Mouse (Mus musculus) c-Kit-positive CD71-positive TER-119-positive erythroid progenitor cells, embryonic 14.5 days (primary cell): ENCODE results near the gene Traf1.

Source experiments
- DNase-seq: peaks from one replicate; pipeline ENCODE4 v3.0.0-alpha.2; 2013; ENCODE audit warnings: low spot score

The Traf1 gene

GRCm38 (mm10) chr2:34961481-34962036, at the start of gene Traf1:
Gene Traf1 (minus strand): TSS chr2:34961772.
- no peak for DNase-seq

- no peak for DNase-seq
These were observed 37.4 kb upstream of the Traf1 start for GRCm38 (mm10) chr2:34998956-34999355.

- no peak for DNase-seq
These were observed 34.9 kb upstream of the Traf1 start for GRCm38 (mm10) chr2:34996506-34996905.

GRCm38 (mm10) chr2:34993696-34994356, 32.3 kb upstream of the Traf1 start:
- no peak for DNase-seq

GRCm38 (mm10) chr2:34992729-34993695, 31.4 kb upstream of the Traf1 start:
- no peak for DNase-seq

GRCm38 (mm10) chr2:34991966-34992365, 30.4 kb upstream of the Traf1 start:
- no peak for DNase-seq

- DNase-seq: no peak
These were observed 28.2 kb upstream of the Traf1 start for GRCm38 (mm10) chr2:34989749-34990148.

- DNase-seq: no peak
These were observed 26.0 kb upstream of the Traf1 start for GRCm38 (mm10) chr2:34987595-34987994.

GRCm38 (mm10) chr2:34984885-34985284, 23.3 kb upstream of the Traf1 start:
- DNase-seq: no peak

GRCm38 (mm10) chr2:34982906-34983698, 21.5 kb upstream of the Traf1 start:
- DNase-seq: no peak

- DNase-seq: no peak
These were observed 20.6 kb upstream of the Traf1 start for GRCm38 (mm10) chr2:34982096-34982724.

GRCm38 (mm10) chr2:34979459-34980011, 18.0 kb upstream of the Traf1 start:
- DNase-seq: no peak

GRCm38 (mm10) chr2:34978226-34978625, 16.7 kb upstream of the Traf1 start:
- DNase-seq: no peak

- DNase-seq: peak; percentile 12
These were observed 15.5 kb upstream of the Traf1 start for GRCm38 (mm10) chr2:34976945-34977658.

GRCm38 (mm10) chr2:34976447-34976846, 14.9 kb upstream of the Traf1 start:
- no peak for DNase-seq

GRCm38 (mm10) chr2:34973087-34973486, 11.5 kb upstream of the Traf1 start:
- no peak for DNase-seq

GRCm38 (mm10) chr2:34971080-34971888, 9.7 kb upstream of the Traf1 start:
- DNase-seq: no peak

GRCm38 (mm10) chr2:34970092-34970750, 8.6 kb upstream of the Traf1 start:
- peak; percentile 31 for DNase-seq

GRCm38 (mm10) chr2:34969166-34969565, 7.6 kb upstream of the Traf1 start:
- no peak for DNase-seq
